Mouse (Mus musculus): Measurements from ENCODE around the gene Oxa1l. TPM values are rescaled to one million over a fixed set of nuclear protein-coding genes. Genes with fewer than 3 reads are reported as not detected.
"Not testable (repeated sequence)": the region's sequence is repeated elsewhere in the genome, so short reads cannot be mapped to it uniquely, and the experiment has no call there.

Oxa1l gene
- total and polyA plus RNA-seq, 2 experiments from 2014 or later, result 71.7 to 89.2 TPM

DNA sequence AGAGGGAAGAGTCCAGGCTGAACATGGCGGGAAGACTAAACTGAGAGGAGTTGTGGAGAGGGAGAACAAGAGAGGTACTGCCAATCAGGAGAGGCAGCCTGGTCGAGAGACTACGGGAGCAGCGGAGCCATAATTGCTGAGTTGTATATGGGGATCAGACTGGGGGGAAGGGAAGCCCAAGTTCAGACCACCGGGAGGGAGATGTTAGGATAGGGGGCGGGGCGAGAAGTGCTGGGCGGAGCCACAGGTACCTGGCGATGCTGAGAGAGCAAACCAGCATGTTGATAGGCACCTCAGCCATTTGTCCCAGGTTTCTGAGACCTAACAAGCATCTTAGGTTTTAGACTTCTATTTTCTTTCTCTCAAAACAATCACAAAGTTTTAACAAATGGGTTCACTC lies 31.4 kb upstream of the Oxa1l start:
- no peak overlapping the region for H3K4me3 ChIP-seq (ENCODE audit: low read depth, low read length)
- no peaks in the 10 kb centered on the region for H3K4me1 ChIP-seq (ENCODE audit: insufficient read depth, low read length)
- H3K4me2 ChIP-seq (ENCODE audit: low read depth, low read length, poor library complexity, severe bottlenecking), result no peak overlapping the region
- no peaks in the 10 kb centered on the region for H3K36me3 ChIP-seq (ENCODE audit: insufficient read depth, low read length)
- ATAC-seq (ENCODE audit: low FRiP score) (no peak), DNase-seq (ENCODE audit: low spot score) (no peak)
- no peak overlapping the region for H3K9ac ChIP-seq (replicated peaks; ENCODE audit: low read length, poor library complexity, severe bottlenecking)
- no peak overlapping the region for H3K27ac ChIP-seq (ENCODE audit: low read depth, low read length)
- TF ChIP-seq CTCF (IDR thresholded peaks at IDR 0.05), result no peak
- no peaks in the 10 kb centered on the region for H3K9me3 ChIP-seq (ENCODE audit: low read length)
- 57% methylated on average over 9 of the region's 9 CpGs for WGBS
- no peaks in the 10 kb centered on the region for H3K27me3 ChIP-seq (ENCODE audit: insufficient read depth, low read length)

DNA sequence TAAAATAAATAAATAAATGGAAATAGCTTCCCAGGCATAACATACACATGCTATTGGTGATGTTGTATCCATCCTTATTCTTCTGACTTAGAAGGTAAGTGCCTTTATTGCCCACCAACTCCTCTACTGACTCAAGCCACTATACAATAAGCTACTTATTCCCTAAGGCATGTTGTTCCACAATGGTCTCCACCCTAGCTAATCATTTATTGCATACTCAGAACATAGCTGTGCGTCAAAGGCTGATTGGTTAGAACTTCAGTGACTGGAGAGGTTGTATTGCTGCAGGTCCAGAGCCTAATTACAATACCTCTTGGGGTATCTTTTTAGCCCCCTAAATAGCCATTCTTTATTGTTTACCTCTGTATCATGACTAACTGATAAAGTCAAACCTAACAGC lies 29.5 kb upstream of the Oxa1l start:
- H3K4me2 ChIP-seq (ENCODE audit: low read depth, low read length, poor library complexity, severe bottlenecking), result no peak overlapping the region
- no peak overlapping the region for H3K9ac ChIP-seq (replicated peaks; ENCODE audit: low read length, poor library complexity, severe bottlenecking)
- no peak overlapping the region for H3K27ac ChIP-seq (ENCODE audit: low read depth, low read length)
- WGBS, result 100% methylated on average over 1 of the region's 1 CpGs
- H3K4me1 ChIP-seq (ENCODE audit: insufficient read depth, low read length), result no peaks in the 10 kb centered on the region
- H3K36me3 ChIP-seq (ENCODE audit: insufficient read depth, low read length), result no peaks in the 10 kb centered on the region
- no peak for TF ChIP-seq CTCF (IDR thresholded peaks at IDR 0.05)
- no peak for DNase-seq (ENCODE audit: low spot score)
- ATAC-seq (ENCODE audit: low FRiP score), result no peak
- H3K4me3 ChIP-seq (ENCODE audit: low read depth, low read length), result no peak overlapping the region
- no peaks in the 10 kb centered on the region for H3K27me3 ChIP-seq (ENCODE audit: insufficient read depth, low read length)
- no peaks in the 10 kb centered on the region for H3K9me3 ChIP-seq (ENCODE audit: low read length)

DNA sequence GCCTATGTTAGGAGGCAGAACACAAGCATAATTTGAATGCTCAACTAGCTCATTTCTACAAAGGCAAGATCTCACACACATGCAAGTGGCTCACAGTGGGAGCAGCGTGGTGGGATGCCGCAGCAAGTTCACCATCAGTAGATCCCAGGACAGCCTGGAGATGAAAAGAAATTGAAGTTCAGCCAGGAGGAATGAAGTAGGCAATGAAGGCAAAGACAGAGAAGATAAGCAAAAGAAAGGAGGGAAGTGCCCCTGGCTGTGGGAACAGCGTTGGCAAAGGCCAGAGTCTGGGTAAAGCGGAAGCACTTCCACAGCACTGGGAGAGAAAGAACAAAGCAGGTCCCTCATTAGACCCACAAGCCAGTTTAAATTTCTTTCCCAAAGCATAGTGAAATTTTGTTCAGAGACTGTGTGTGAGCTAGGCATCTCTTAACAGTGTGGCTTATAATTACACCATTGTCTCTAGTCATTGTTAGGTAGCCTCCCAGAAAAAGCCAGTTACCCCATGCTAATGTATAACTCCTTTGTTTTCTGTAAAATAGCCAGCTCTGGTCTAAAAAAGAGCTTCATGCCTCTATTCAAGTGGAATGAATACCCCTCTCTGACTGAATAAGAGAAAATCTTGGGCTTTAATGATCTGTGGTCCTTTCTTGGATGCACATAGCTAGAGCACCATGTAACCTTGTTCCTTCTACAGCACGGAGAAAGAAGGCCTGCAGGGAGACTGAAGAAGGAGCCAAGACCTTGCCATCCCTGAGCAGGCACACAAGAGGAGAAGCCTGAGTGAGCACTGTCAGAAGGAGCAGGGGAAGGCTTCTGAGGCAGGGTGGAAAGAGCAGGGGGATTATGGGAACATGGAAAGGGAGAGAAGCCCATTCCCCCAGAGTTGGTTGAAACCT lies 28.2 kb upstream of the Oxa1l start:
- Histone ChIP-seq H3K36me3 (ENCODE audit: insufficient read depth, low read length) (no peaks in the 10 kb centered on the region), H3K4me3 (ENCODE audit: low read depth, low read length) (no peak overlapping the region), H3K9me3 (ENCODE audit: low read length) (no peaks in the 10 kb centered on the region), H3K9ac (replicated peaks; ENCODE audit: low read length, poor library complexity, severe bottlenecking) (no peak overlapping the region), H3K27me3 (ENCODE audit: insufficient read depth, low read length) (no peaks in the 10 kb centered on the region), H3K4me1 (ENCODE audit: insufficient read depth, low read length) (no peaks in the 10 kb centered on the region), H3K27ac (ENCODE audit: low read depth, low read length) (no peak overlapping the region), H3K4me2 (ENCODE audit: low read depth, low read length, poor library complexity, severe bottlenecking) (no peak overlapping the region)
- TF ChIP-seq CTCF (IDR thresholded peaks at IDR 0.05), result no peak
- DNase-seq (ENCODE audit: low spot score), result peak; percentile 21
- 52% methylated on average over 5 of the region's 5 CpGs for WGBS
- ATAC-seq (ENCODE audit: low FRiP score), result no peak

DNA sequence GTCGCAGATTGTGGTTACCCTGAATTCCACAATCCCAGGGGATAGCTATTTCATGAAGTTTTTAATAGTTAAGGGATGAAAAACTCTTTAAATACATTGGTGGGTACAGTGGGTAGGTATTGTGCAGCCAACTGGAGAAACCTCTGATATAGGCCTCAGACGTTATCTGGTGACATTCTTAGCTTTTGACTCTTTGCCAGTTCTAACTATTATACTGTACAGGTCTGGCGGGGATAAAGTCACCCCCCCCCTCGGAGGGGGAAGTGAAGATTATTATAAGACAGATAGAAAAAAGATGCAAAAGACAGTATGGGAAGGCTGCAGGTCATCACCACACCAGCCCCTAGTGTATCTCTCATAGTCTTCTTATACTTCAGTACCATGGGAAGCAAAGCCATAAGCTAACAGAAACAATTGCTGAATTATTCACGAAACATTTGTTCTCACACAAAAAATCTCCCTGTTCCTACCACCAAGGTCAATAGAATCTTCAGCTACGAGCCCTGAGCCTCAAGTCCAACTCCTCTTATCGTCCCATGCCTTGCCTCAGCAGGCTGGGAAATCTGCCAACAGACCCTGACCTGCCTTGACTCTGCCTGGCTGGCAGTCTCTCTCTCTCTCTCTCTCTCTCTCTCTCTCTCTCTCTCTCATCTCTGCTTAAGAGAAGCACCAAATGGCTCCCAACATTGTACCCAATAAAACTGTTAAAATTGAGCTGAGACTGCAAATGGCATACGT lies 27.0 kb upstream of the Oxa1l start:
- no peaks in the 10 kb centered on the region for H3K27me3 ChIP-seq (ENCODE audit: insufficient read depth, low read length)
- no peak for TF ChIP-seq CTCF (IDR thresholded peaks at IDR 0.05)
- WGBS, result 73% methylated on average over 8 of the region's 8 CpGs
- no peak for ATAC-seq (ENCODE audit: low FRiP score)
- no peak overlapping the region for H3K9ac ChIP-seq (replicated peaks; ENCODE audit: low read length, poor library complexity, severe bottlenecking)
- H3K4me2 ChIP-seq (ENCODE audit: low read depth, low read length, poor library complexity, severe bottlenecking), result no peak overlapping the region
- DNase-seq (ENCODE audit: low spot score), result no peak
- H3K4me3 ChIP-seq (ENCODE audit: low read depth, low read length), result no peak overlapping the region
- no peaks in the 10 kb centered on the region for H3K36me3 ChIP-seq (ENCODE audit: insufficient read depth, low read length)
- no peak overlapping the region for H3K27ac ChIP-seq (ENCODE audit: low read depth, low read length)
- H3K9me3 ChIP-seq (ENCODE audit: low read length), result no peaks in the 10 kb centered on the region
- H3K4me1 ChIP-seq (ENCODE audit: insufficient read depth, low read length), result no peaks in the 10 kb centered on the region

DNA sequence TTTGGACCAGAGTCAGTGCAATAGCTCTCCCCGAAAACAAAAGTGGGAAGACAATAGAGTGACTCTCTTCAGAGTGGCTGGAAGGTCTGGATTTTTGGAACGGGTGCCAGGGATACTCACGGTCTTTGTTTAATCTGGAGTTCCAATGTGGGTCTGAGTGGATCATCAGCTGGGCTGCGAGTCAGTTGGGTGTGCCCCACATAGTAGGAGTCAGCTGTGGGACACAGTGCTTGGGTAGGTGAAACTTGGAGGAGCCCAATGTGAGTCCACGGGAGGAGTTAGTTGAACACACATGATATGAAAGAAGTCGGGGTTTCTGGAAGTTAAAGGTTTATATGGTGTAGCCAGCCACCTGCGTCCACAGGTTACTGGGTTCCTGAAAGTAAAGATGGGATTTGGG lies 19.8 kb upstream of the Oxa1l start:
- no peak for DNase-seq (ENCODE audit: low spot score)
- Histone ChIP-seq H3K9me3 (ENCODE audit: low read length) (no peaks in the 10 kb centered on the region), H3K27ac (ENCODE audit: low read depth, low read length) (no peak overlapping the region), H3K4me2 (ENCODE audit: low read depth, low read length, poor library complexity, severe bottlenecking) (no peak overlapping the region), H3K9ac (replicated peaks; ENCODE audit: low read length, poor library complexity, severe bottlenecking) (no peak overlapping the region), H3K36me3 (ENCODE audit: insufficient read depth, low read length) (no peaks in the 10 kb centered on the region), H3K27me3 (ENCODE audit: insufficient read depth, low read length) (no peaks in the 10 kb centered on the region), H3K4me1 (ENCODE audit: insufficient read depth, low read length) (no peaks in the 10 kb centered on the region), H3K4me3 (ENCODE audit: low read depth, low read length) (no peak overlapping the region)
- TF ChIP-seq CTCF (IDR thresholded peaks at IDR 0.05), result no peak
- 64% methylated on average over 7 of the region's 7 CpGs for WGBS
- no peak for ATAC-seq (ENCODE audit: low FRiP score)

DNA sequence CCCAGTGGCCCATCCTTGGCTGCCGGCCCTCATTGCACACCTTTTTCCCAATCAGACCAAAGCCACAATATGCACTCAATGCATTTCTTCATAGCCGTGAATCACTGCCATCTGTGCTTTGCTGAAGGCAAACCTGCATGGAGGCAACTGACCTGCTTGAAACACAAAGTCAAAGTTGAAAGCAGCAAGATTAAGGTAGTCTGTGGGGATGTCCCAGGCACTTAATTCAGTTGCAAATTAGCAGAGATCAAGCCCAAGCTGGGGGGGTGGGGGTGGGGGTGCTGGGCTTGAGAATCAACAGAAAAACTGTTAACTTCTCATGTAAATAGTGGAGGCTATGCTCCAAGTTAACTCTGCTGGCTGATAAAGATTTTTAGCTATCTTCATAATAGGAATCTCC lies 18.8 kb upstream of the Oxa1l start:
- H3K27me3 ChIP-seq (ENCODE audit: insufficient read depth, low read length); H3K9me3 ChIP-seq (ENCODE audit: low read length); ATAC-seq (ENCODE audit: low FRiP score); H3K36me3 ChIP-seq (ENCODE audit: insufficient read depth, low read length); DNase-seq (ENCODE audit: low spot score); H3K4me3 ChIP-seq (ENCODE audit: low read depth, low read length); H3K4me1 ChIP-seq (ENCODE audit: insufficient read depth, low read length); H3K9ac ChIP-seq (replicated peaks; ENCODE audit: low read length, poor library complexity, severe bottlenecking); H3K4me2 ChIP-seq (ENCODE audit: low read depth, low read length, poor library complexity, severe bottlenecking); H3K27ac ChIP-seq (ENCODE audit: low read depth, low read length): not testable (repeated sequence)
- 38% methylated on average over 2 of the region's 2 CpGs for WGBS

DNA sequence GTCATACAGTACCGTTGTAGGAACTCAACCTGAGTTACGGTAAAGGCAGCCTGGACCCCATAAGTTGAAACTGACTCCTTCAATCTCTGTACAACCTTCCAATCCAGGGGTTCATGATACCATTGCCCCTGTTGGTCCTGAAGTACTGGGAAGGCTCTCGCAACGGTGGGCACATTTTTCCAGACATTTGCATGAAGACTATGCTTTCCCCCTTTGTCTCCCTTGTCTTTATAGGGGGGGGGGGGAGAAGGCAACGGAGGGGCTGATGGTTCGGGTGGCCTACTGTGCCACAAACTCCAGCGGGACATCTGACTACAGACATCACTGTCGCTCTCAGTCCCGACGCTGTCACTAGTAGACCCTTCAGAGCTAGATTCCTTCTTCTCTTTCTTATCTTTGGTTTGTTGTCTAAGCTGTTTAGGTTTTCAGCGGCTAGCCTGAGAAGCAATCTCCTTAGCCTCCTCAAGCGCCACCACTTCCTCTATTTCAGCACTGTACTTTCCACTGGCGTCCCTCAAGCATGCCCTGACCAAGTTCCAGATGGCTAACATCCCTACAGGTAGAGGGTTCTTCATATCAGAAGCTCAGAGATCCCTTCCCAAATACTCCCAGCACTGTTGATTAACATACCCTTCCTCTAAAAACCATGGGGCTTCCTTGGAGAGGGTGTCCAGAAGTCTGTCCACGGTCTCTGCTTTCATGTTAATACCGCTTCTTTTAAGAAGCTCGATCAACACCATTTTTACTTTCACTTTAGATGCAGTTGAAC lies 9.7 kb upstream of the Oxa1l start:
- ATAC-seq (ENCODE audit: low FRiP score); DNase-seq (ENCODE audit: low spot score); H3K9ac ChIP-seq (replicated peaks; ENCODE audit: low read length, poor library complexity, severe bottlenecking); H3K27me3 ChIP-seq (ENCODE audit: insufficient read depth, low read length); H3K27ac ChIP-seq (ENCODE audit: low read depth, low read length); H3K4me2 ChIP-seq (ENCODE audit: low read depth, low read length, poor library complexity, severe bottlenecking); H3K4me1 ChIP-seq (ENCODE audit: insufficient read depth, low read length); H3K36me3 ChIP-seq (ENCODE audit: insufficient read depth, low read length); H3K9me3 ChIP-seq (ENCODE audit: low read length); H3K4me3 ChIP-seq (ENCODE audit: low read depth, low read length): not testable (repeated sequence)
- 96% methylated on average over 16 of the region's 16 CpGs for WGBS
